Mouse (Mus musculus): ENCODE data around the gene Lzts2. TPM values are rescaled to one million over a fixed set of nuclear protein-coding genes. Genes with fewer than 3 reads are reported as not detected.

The Lzts2 gene
- polyA plus RNA-seq, 1 experiment from 2014 or later: 52.1 TPM

DNA sequence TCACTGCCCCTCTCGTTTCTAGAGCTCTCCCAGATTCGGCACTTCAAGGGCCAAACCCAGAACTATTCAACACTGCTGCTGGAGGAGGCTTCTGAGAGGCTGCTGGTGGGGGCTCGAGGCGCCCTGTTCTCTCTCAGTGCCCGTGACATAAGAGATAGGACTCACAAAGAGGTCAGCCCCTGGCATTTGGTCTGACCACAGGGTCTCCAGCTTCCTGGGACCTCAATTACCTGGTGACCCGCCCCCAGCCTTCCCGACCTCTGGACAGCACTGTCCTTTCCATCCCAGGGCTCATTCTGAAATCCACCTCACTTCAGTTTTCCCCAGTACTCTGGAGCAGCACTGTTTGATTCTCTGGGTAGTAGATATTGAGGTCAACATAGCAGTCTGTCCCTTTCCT lies 21.5 kb upstream of the Lzts2 start:
- no peaks in the 10 kb centered on the region for H3K27me3 ChIP-seq (replicated peaks; ENCODE audit: control insufficient read depth, insufficient read depth, low read length)
- no peak for ATAC-seq (replicated peaks; ENCODE audit: low FRiP score, low TSS enrichment, low read depth)
- H3K27ac ChIP-seq (ENCODE audit: low read depth): no peak overlapping the region

DNA sequence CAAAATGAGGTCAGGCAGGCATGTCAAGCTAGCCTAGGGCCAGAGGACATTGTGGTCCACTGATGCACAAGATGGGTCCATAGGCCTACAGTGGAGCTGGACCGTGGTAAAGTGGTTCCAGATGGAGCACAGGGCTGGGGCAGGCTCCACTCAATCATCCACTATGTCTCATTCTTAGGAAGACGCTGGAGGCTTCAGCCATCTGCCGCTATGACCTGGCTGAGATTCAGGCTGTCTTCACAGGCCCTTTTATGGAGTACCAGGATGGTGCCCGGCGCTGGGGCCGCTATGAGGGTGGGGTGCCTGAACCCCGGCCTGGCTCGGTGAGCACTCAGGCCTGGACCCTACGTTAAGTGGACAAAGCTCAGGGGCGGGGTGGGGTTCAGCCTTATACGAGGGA lies 16.4 kb upstream of the Lzts2 start:
- no peaks in the 10 kb centered on the region for H3K9me3 ChIP-seq (ENCODE audit: control insufficient read depth, low read length)
- no peak for DNase-seq (ENCODE audit: low spot score)
- no peak overlapping the region for H3K4me3 ChIP-seq (ENCODE audit: low read depth, low read length)
- 85% methylated on average over 11 of the region's 11 CpGs for WGBS
- no peak overlapping the region for H3K27ac ChIP-seq (ENCODE audit: low read depth)
- ATAC-seq (replicated peaks; ENCODE audit: low FRiP score, low TSS enrichment, low read depth): no peak
- H3K4me2 ChIP-seq (ENCODE audit: low read length): no peak overlapping the region
- peaks cover 57% of the 10 kb centered on the region for H3K36me3 ChIP-seq (ENCODE audit: control insufficient read depth, insufficient read depth, low read length)
- H3K4me1 ChIP-seq (replicated peaks; ENCODE audit: control insufficient read depth, insufficient read depth, low read length): no peaks in the 10 kb centered on the region
- H3K9ac ChIP-seq (ENCODE audit: low read length): no peak overlapping the region
- no peaks in the 10 kb centered on the region for H3K27me3 ChIP-seq (replicated peaks; ENCODE audit: control insufficient read depth, insufficient read depth, low read length)

More for the DNA sequence above, 21.5 kb upstream of the Lzts2 start:
- 45% methylated on average over 7 of the region's 7 CpGs for WGBS
- Histone ChIP-seq H3K4me1 (replicated peaks; ENCODE audit: control insufficient read depth, insufficient read depth, low read length) (peaks cover 16% of the 10 kb centered on the region), H3K9ac (ENCODE audit: low read length) (no peak overlapping the region), H3K36me3 (ENCODE audit: control insufficient read depth, insufficient read depth, low read length) (peaks cover 25% of the 10 kb centered on the region), H3K9me3 (ENCODE audit: control insufficient read depth, low read length) (no peaks in the 10 kb centered on the region), H3K4me2 (ENCODE audit: low read length) (no peak overlapping the region), H3K4me3 (ENCODE audit: low read depth, low read length) (no peak overlapping the region)
- DNase-seq (ENCODE audit: low spot score): no peak

DNA sequence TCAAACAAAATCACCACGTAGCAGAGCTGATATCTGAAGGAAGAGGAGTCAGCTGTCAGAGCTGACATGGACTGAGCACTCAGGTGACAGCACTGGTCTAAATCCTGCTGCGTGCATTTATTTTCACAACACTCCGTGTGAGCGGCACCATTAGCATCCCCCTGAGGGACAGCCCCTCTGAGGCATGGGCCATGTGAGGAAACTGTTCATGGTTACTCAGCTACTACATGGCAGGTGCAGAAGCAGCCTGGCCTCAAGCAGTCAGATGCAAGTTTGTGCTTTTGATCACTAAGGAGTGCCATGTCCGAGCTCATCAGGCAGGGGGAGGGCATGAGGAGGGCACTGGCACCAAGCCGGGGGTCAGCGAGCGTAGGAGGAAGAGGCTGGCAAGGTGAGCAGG lies 14.6 kb upstream of the Lzts2 start:
- H3K4me3 ChIP-seq (ENCODE audit: low read depth, low read length): no peak overlapping the region
- H3K4me2 ChIP-seq (ENCODE audit: low read length): no peak overlapping the region
- DNase-seq (ENCODE audit: low spot score) (no peak), ATAC-seq (replicated peaks; ENCODE audit: low FRiP score, low TSS enrichment, low read depth) (no peak)
- H3K27ac ChIP-seq (ENCODE audit: low read depth): no peak overlapping the region
- no peaks in the 10 kb centered on the region for H3K4me1 ChIP-seq (replicated peaks; ENCODE audit: control insufficient read depth, insufficient read depth, low read length)
- peaks cover 66% of the 10 kb centered on the region for H3K36me3 ChIP-seq (ENCODE audit: control insufficient read depth, insufficient read depth, low read length)
- no peaks in the 10 kb centered on the region for H3K9me3 ChIP-seq (ENCODE audit: control insufficient read depth, low read length)
- 88% methylated on average over 8 of the region's 8 CpGs for WGBS
- no peaks in the 10 kb centered on the region for H3K27me3 ChIP-seq (replicated peaks; ENCODE audit: control insufficient read depth, insufficient read depth, low read length)
- H3K9ac ChIP-seq (ENCODE audit: low read length): no peak overlapping the region

DNA sequence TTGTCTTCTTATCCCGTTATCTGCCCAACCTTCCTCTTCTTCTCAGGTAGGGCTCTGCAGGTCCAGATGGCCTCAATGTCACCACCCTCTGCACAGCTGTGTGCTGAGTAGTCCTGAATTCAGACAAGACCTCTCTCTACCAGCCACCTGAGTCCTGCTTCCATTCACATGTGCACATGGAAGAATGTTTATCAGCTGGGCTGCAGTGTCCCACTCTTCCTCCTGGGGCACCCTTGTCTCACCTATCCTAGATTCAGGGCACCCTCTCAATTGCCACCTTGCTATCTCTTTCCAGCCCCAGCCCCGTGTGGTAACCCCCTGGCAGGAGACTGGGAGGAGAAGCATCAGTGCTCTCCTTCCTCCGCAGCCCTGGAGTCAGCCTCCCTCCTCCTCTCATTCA lies 11.9 kb upstream of the Lzts2 start:
- peaks cover 11% of the 10 kb centered on the region for H3K4me1 ChIP-seq (replicated peaks; ENCODE audit: control insufficient read depth, insufficient read depth, low read length)
- peaks cover 59% of the 10 kb centered on the region for H3K36me3 ChIP-seq (ENCODE audit: control insufficient read depth, insufficient read depth, low read length)
- H3K9me3 ChIP-seq (ENCODE audit: control insufficient read depth, low read length): no peaks in the 10 kb centered on the region
- H3K9ac ChIP-seq (ENCODE audit: low read length): no peak overlapping the region
- H3K27me3 ChIP-seq (replicated peaks; ENCODE audit: control insufficient read depth, insufficient read depth, low read length): no peaks in the 10 kb centered on the region
- no peak overlapping the region for H3K4me2 ChIP-seq (ENCODE audit: low read length)
- no peak for DNase-seq (ENCODE audit: low spot score)
- no peak overlapping the region for H3K4me3 ChIP-seq (ENCODE audit: low read depth, low read length)
- WGBS: 58% methylated on average over 3 of the region's 3 CpGs
- H3K27ac ChIP-seq (ENCODE audit: low read depth): no peak overlapping the region
- no peak for ATAC-seq (replicated peaks; ENCODE audit: low FRiP score, low TSS enrichment, low read depth)

GRCm38 (mm10) chr19:45003740-45004516 lies 10.3 kb upstream of the Lzts2 start:
- no peak for ATAC-seq (replicated peaks; ENCODE audit: low FRiP score, low TSS enrichment, low read depth)
- Histone ChIP-seq H3K9me3 (ENCODE audit: control insufficient read depth, low read length) (no peaks in the 10 kb centered on the region), H3K9ac (ENCODE audit: low read length) (no peak overlapping the region)

GRCm38 (mm10) chr19:45005444-45005843 lies 8.8 kb upstream of the Lzts2 start, which contains the start of gene Twnk:
Gene Twnk (plus strand): TSS chr19:45005663.
- H3K27me3 ChIP-seq (replicated peaks; ENCODE audit: control insufficient read depth, insufficient read depth, low read length): no peaks in the 10 kb centered on the region
- H3K27ac ChIP-seq (ENCODE audit: low read depth): peak within 1 kb of the TSS; percentile 81
- peak within 1 kb of the TSS; percentile 94 for H3K4me2 ChIP-seq (ENCODE audit: low read length)
- H3K9ac ChIP-seq (ENCODE audit: low read length): peak within 1 kb of the TSS; percentile 73
- peaks cover 18% of the 10 kb centered on the region for H3K4me1 ChIP-seq (replicated peaks; ENCODE audit: control insufficient read depth, insufficient read depth, low read length)
- peaks cover 42% of the 10 kb centered on the region for H3K36me3 ChIP-seq (ENCODE audit: control insufficient read depth, insufficient read depth, low read length)
- no peaks in the 10 kb centered on the region for H3K9me3 ChIP-seq (ENCODE audit: control insufficient read depth, low read length)
- H3K4me3 ChIP-seq (ENCODE audit: low read depth, low read length): peak within 1 kb of the TSS; percentile 99
- WGBS: 9% methylated on average over 16 of the region's 16 CpGs
- ATAC-seq (replicated peaks; ENCODE audit: low FRiP score, low TSS enrichment, low read depth): peak; percentile 16; the same call in 1 of the 2 replicates
- peak; percentile 75 for DNase-seq (ENCODE audit: low spot score)

More at GRCm38 (mm10) chr19:45003740-45004516, 10.3 kb upstream of the Lzts2 start:
- WGBS: 86% methylated on average over 7 of the region's 7 CpGs
- Histone ChIP-seq H3K4me3 (ENCODE audit: low read depth, low read length) (no peak overlapping the region), H3K27me3 (replicated peaks; ENCODE audit: control insufficient read depth, insufficient read depth, low read length) (no peaks in the 10 kb centered on the region), H3K36me3 (ENCODE audit: control insufficient read depth, insufficient read depth, low read length) (peaks cover 44% of the 10 kb centered on the region), H3K4me1 (replicated peaks; ENCODE audit: control insufficient read depth, insufficient read depth, low read length) (peaks cover 18% of the 10 kb centered on the region), H3K4me2 (ENCODE audit: low read length) (no peak overlapping the region), H3K27ac (ENCODE audit: low read depth) (no peak overlapping the region)
- no peak for DNase-seq (ENCODE audit: low spot score)

- H3K27ac ChIP-seq (ENCODE audit: low read depth): peak within 1 kb of the TSS; percentile 81
- H3K27me3 ChIP-seq (replicated peaks; ENCODE audit: control insufficient read depth, insufficient read depth, low read length): no peaks in the 10 kb centered on the region
- no peaks in the 10 kb centered on the region for H3K9me3 ChIP-seq (ENCODE audit: control insufficient read depth, low read length)
- under 1% methylated on average over 75 of the region's 82 CpGs for WGBS
- peak within 1 kb of the TSS; percentile 94 for H3K4me2 ChIP-seq (ENCODE audit: low read length)
- DNase-seq (ENCODE audit: low spot score) (peak; percentile 99), ATAC-seq (replicated peaks; ENCODE audit: low FRiP score, low TSS enrichment, low read depth) (peak; percentile 93)
- H3K9ac ChIP-seq (ENCODE audit: low read length): peak within 1 kb of the TSS; percentile 73
- peak within 1 kb of the TSS; percentile 99 for H3K4me3 ChIP-seq (ENCODE audit: low read depth, low read length)
- peaks cover 18% of the 10 kb centered on the region for H3K4me1 ChIP-seq (replicated peaks; ENCODE audit: control insufficient read depth, insufficient read depth, low read length)
- H3K36me3 ChIP-seq (ENCODE audit: control insufficient read depth, insufficient read depth, low read length): peaks cover 46% of the 10 kb centered on the region
These were observed 8.1 kb upstream of the Lzts2 start, which contains the start of gene Mrpl43 for GRCm38 (mm10) chr19:45005957-45006712. Gene Mrpl43 (minus strand): TSS chr19:45006442.

- Histone ChIP-seq H3K9ac (ENCODE audit: low read length) (peak overlapping the region; percentile 73), H3K27ac (ENCODE audit: low read depth) (peak overlapping the region; percentile 81), H3K4me2 (ENCODE audit: low read length) (peak overlapping the region; percentile 94), H3K36me3 (ENCODE audit: control insufficient read depth, insufficient read depth, low read length) (peaks cover 49% of the 10 kb centered on the region), H3K9me3 (ENCODE audit: control insufficient read depth, low read length) (no peaks in the 10 kb centered on the region), H3K27me3 (replicated peaks; ENCODE audit: control insufficient read depth, insufficient read depth, low read length) (no peaks in the 10 kb centered on the region), H3K4me3 (ENCODE audit: low read depth, low read length) (peak overlapping the region; percentile 99), H3K4me1 (replicated peaks; ENCODE audit: control insufficient read depth, insufficient read depth, low read length) (peaks cover 18% of the 10 kb centered on the region)
- 38% methylated on average over 17 of the region's 17 CpGs for WGBS
- DNase-seq (ENCODE audit: low spot score) (no peak), ATAC-seq (replicated peaks; ENCODE audit: low FRiP score, low TSS enrichment, low read depth) (no peak)
These were observed 7.2 kb upstream of the Lzts2 start for GRCm38 (mm10) chr19:45007021-45007420.

Measured in intestine, embryonic 14.5 days (tissue).